Mouse (Mus musculus) stomach, embryonic 15.5 days (tissue): Measurements from ENCODE around the gene Snx29. TPM values are rescaled to one million over a fixed set of nuclear protein-coding genes. Genes with fewer than 3 reads are reported as not detected.

ENCODE experiments used
- ATAC-seq: fragments of 200-750 bp; cut with Nextera tagmentation; 2 replicates; pipeline ENCODE4 v1.8.0; 2017; ENCODE audit warnings: low read depth, moderate number of reproducible peaks, moderate TSS enrichment; ENCODE audit not compliant: insufficient read depth, low FRiP score
- H3K27ac ChIP-seq: fragments of 300-500 bp; sonication (generic); 2 replicates; pipeline ENCODE4 v1.5.1; 2015; ENCODE audit warnings: mild to moderate bottlenecking, inconsistent platforms
- H3K27me3 ChIP-seq: fragments of 300-500 bp; sonication (generic); replicated peaks from 2 replicates; pipeline ENCODE4 v1.6.1; 2015; ENCODE audit warnings: inconsistent platforms
- H3K36me3 ChIP-seq: fragments of 300-500 bp; sonication (generic); 2 replicates; pipeline ENCODE4 v1.6.1; 2015; ENCODE audit warnings: inconsistent platforms
- H3K4me1 ChIP-seq: fragments of 300-500 bp; sonication (generic); 2 replicates; pipeline ENCODE4 v1.6.1; 2015; ENCODE audit warnings: inconsistent platforms
- H3K4me2 ChIP-seq: fragments of 300-500 bp; sonication (generic); 2 replicates; pipeline ENCODE4 v1.6.1; 2015; ENCODE audit warnings: mild to moderate bottlenecking, inconsistent platforms
- H3K4me3 ChIP-seq: fragments of 300-500 bp; sonication (generic); replicated peaks from 2 replicates; pipeline ENCODE4 v1.5.1; 2015; ENCODE audit warnings: inconsistent platforms
- H3K9ac ChIP-seq: fragments of 300-500 bp; sonication (generic); 2 replicates; pipeline ENCODE4 v1.6.1; 2015; ENCODE audit warnings: inconsistent platforms
- H3K9me3 ChIP-seq: fragments of 300-500 bp; sonication (generic); 2 replicates; pipeline ENCODE4 v1.6.1; 2016; ENCODE audit warnings: inconsistent platforms
- WGBS: fragments of 180-500 bp; shearing (Covaris S2); methylation state at CpG from one replicate; pipeline ENCODE4 v1.1.7; 2015; 5-methylcytosine and 5-hydroxymethylcytosine counted together
- polyA plus RNA-seq: library from polyadenylated mRNA; unstranded; fragments of >200 nt; fragmentation: Nextera tagmentation; extraction: Ambion mirVana; gene quantifications from 2 replicates; pipeline ENCODE4 v1.2.1, GENCODE M21; 2015

The Snx29 gene
- polyA plus RNA-seq, 1 experiment from 2014 or later, result 10.1 TPM

DNA sequence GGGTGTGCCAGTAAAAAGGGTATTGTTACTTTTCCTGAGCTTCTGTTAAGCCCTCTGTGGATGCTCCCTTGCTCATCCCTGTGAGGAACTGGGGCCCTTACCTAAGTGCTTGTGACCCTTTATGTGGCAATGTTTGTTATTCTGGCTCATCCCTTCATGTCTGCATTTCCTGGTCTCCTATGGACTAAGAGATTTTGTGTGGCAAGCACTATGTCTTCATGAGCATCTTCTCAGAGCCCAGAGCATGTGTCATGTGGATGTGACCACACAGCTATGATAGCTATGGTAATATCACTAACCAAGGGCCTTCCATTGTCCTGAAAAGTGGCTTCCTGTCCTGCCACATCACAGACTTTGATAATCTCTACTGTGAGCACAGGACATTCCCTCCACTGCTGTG lies 315.1 kb downstream of the Snx29 start:
- Histone ChIP-seq H3K4me2 (no peak overlapping the region), H3K4me1 (peaks cover 3% of the 10 kb centered on the region; the same call in 1 of the 2 replicates), H3K9me3 (no peaks in the 10 kb centered on the region), H3K4me3 (no peak overlapping the region), H3K27ac (no peak overlapping the region), H3K9ac (no peak overlapping the region), H3K36me3 (no peaks in the 10 kb centered on the region), H3K27me3 (no peaks in the 10 kb centered on the region)
- no peak for ATAC-seq

DNA sequence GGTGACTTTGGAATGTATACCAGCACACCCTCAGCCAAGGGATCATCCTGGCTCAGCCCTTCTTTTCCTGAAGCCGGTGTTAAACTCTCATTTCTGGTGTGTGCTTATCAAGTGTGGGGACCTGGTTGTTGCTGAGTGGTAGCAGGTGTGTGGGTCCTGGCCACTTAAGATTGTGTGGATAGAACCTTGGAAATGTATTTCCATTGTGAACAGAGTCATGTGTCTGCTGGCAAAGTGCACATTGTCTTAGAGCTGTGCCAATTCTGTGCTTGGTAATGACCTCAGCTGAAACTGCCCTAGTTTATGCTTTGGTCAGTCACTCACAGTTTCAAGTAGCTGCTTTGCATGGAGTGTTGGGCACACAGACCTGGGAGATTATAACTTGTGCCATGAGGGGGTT lies 316.0 kb downstream of the Snx29 start:
- no peak overlapping the region for H3K4me2 ChIP-seq
- 68% methylated on average over 1 of the region's 1 CpGs for WGBS
- no peak overlapping the region for H3K9ac ChIP-seq
- H3K36me3 ChIP-seq, result no peaks in the 10 kb centered on the region
- H3K4me1 ChIP-seq, result peaks cover 3% of the 10 kb centered on the region; the same call in 1 of the 2 replicates
- no peak overlapping the region for H3K4me3 ChIP-seq
- ATAC-seq, result no peak
- H3K9me3 ChIP-seq, result no peaks in the 10 kb centered on the region
- H3K27ac ChIP-seq, result no peak overlapping the region
- no peaks in the 10 kb centered on the region for H3K27me3 ChIP-seq

DNA sequence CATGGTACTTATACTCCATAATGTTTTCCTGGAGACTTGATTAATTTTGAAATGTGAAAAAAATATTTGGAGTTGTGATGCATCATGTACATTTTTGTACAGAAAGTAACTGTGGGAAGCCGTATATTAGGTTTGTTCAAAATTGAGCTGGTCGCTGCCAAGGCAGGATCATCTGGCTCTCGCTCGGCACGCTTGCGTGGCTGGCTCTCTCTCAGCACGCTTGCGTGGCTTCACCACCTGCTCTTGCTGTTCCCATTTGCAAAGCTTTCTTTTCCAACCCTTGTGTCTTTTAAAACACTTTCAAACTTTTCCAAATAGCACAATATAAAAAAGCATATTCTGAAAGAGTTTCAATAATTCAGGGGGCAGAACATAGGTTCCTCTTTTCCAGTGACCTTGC lies 317.2 kb downstream of the Snx29 start:
- Histone ChIP-seq H3K36me3 (no peaks in the 10 kb centered on the region), H3K4me3 (no peak overlapping the region), H3K4me2 (no peak overlapping the region), H3K27ac (no peak overlapping the region), H3K9me3 (no peaks in the 10 kb centered on the region), H3K27me3 (no peaks in the 10 kb centered on the region), H3K4me1 (peaks cover 3% of the 10 kb centered on the region; the same call in 1 of the 2 replicates), H3K9ac (no peak overlapping the region)
- ATAC-seq, result no peak
- 90% methylated on average over 8 of the region's 8 CpGs for WGBS

DNA sequence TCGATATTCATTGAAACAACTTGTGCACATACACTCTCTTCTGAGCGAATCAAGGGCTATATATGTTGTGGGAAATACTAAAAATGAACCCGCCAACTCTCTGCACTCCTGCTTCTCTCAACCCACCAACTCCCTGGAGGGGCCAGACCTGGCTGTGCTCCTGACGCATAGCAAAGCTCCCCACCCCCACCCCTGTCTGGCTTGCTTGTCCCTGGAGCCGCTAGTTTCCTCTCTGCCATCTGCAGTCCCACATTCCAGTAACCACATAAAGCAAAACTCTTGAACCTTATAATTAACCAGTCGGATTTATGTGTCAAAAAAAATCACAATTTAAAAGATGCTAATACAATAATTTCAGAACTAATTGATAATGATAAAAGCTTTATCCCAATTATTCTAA lies 320.9 kb downstream of the Snx29 start:
- Histone ChIP-seq H3K27ac (no peak overlapping the region), H3K9me3 (no peaks in the 10 kb centered on the region), H3K27me3 (no peaks in the 10 kb centered on the region), H3K4me1 (0 out of 2 replicates have a peak, but pooled peaks cover 2% of the 10 kb centered on the region), H3K9ac (no peak overlapping the region), H3K4me3 (no peak overlapping the region), H3K36me3 (no peaks in the 10 kb centered on the region), H3K4me2 (no peak overlapping the region)
- 63% methylated on average over 6 of the region's 6 CpGs for WGBS
- no peak for ATAC-seq

DNA sequence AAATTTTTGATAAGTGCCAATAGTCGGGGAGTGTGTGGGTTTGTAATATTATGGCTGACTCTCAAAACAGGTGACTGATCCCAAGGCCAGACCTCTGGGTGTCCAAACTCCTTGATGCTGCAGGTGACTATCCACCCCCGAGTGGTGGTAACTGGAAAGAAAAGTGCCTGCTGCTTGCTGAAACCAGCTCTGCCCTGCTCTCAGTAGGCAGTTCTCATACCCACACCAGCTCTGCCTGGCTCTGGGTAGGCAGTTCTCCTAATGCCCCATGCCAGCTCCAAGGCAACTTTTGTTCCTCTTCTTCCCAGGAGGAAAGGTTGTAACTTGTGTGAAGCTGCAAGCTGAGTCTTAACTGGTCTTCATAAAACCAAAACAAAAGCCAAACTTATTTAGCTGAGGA lies 321.7 kb downstream of the Snx29 start:
- 74% methylated on average over 2 of the region's 2 CpGs for WGBS
- H3K9me3 ChIP-seq, result no peaks in the 10 kb centered on the region
- H3K27ac ChIP-seq, result no peak overlapping the region
- no peak for ATAC-seq
- H3K36me3 ChIP-seq, result no peaks in the 10 kb centered on the region
- no peak overlapping the region for H3K4me2 ChIP-seq
- 0 out of 2 replicates have a peak, but pooled peaks cover 2% of the 10 kb centered on the region for H3K4me1 ChIP-seq
- H3K9ac ChIP-seq, result no peak overlapping the region
- no peaks in the 10 kb centered on the region for H3K27me3 ChIP-seq
- H3K4me3 ChIP-seq, result no peak overlapping the region

DNA sequence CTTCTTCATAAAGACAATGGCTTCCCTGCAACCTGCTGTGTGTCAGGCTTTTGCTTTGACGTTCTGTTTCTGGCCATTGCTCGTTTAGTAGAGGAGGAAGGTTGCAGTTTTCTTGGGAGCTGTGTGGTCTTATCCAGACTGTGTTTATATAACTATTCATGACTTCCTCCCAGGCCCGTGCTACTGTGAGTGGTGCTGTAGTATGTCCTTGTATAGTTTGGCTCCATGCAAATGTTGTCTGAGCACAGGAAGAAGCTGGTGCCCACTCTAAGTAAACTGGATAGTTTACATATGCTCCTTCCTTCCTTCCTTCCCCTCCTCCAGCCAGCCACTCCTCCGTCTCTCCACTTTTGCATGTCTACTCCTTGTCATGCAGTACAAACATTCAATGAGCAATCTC lies 323.0 kb downstream of the Snx29 start:
- ATAC-seq, result no peak
- WGBS, result 11% methylated on average over 4 of the region's 4 CpGs
- H3K4me3 ChIP-seq, result no peak overlapping the region

DNA sequence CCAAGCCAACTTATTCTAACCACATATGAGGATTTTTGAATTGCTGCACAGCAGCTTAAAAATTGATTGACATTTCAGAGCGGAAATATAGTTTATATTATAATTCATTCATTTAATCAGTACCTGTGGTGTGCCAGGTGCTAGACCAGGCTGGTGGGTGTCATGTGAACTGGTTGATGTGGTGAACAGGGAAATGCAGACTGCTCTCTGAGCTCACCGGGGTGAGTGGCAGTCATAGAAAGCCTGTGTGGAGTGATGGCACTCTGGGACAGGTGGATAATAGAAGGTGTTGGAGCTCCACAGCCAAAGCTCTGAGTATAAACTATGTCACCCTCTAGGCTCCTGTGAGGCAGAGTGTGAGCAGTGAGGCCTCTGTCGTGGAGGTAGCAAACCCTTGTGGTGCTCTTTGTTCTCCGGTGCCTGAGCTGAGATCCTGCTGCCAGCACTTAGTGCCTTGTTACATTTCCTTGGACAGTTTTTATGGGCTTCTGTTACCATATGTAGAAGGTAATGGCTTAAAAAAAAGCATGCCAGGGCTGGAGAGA lies 324.1 kb downstream of the Snx29 start:
- ATAC-seq, result no peak
- 82% methylated on average over 4 of the region's 4 CpGs for WGBS
- Histone ChIP-seq H3K27me3 (no peaks in the 10 kb centered on the region), H3K9ac (no peak overlapping the region), H3K36me3 (no peaks in the 10 kb centered on the region), H3K4me1 (0 out of 2 replicates have a peak, but pooled peaks cover 2% of the 10 kb centered on the region), H3K4me2 (no peak overlapping the region), H3K9me3 (no peaks in the 10 kb centered on the region), H3K4me3 (no peak overlapping the region), H3K27ac (no peak overlapping the region)

More for the DNA sequence above, 323.0 kb downstream of the Snx29 start:
- Histone ChIP-seq H3K9me3 (no peaks in the 10 kb centered on the region), H3K9ac (no peak overlapping the region), H3K4me1 (0 out of 2 replicates have a peak, but pooled peaks cover 2% of the 10 kb centered on the region), H3K27me3 (no peaks in the 10 kb centered on the region), H3K4me2 (no peak overlapping the region), H3K36me3 (no peaks in the 10 kb centered on the region), H3K27ac (no peak overlapping the region)

DNA sequence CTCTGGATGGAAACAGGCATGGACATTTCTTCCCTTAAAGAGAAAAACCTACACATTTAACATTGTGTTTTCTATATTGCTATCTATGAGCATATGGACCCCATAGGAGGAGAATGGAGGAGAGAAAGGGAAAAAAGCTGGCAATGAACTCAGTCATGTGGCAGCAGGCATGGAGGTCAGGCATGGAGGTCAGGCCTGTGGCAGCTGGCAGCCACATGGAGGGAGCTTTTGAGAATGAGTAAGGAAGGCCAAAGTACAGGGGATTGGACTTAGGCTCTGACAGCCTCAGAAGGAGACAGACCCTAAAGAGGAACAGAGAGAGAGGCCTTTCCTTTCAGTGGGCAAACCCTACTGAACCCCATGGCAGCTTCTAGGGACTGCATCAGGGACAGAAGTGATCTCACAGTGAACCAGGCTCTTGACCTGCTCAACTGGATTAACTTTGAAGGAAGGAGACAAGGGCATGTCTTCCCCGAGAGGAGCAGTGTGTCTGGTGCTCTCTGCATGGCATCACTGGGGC lies 325.5 kb downstream of the Snx29 start:
- ATAC-seq, result no peak
- WGBS, result 85% methylated on average over 1 of the region's 1 CpGs
- Histone ChIP-seq H3K4me2 (no peak overlapping the region), H3K9ac (no peak overlapping the region), H3K36me3 (no peaks in the 10 kb centered on the region), H3K27ac (no peak overlapping the region), H3K27me3 (no peaks in the 10 kb centered on the region), H3K4me3 (no peak overlapping the region), H3K9me3 (no peaks in the 10 kb centered on the region), H3K4me1 (0 out of 2 replicates have a peak, but pooled peaks cover 2% of the 10 kb centered on the region)

DNA sequence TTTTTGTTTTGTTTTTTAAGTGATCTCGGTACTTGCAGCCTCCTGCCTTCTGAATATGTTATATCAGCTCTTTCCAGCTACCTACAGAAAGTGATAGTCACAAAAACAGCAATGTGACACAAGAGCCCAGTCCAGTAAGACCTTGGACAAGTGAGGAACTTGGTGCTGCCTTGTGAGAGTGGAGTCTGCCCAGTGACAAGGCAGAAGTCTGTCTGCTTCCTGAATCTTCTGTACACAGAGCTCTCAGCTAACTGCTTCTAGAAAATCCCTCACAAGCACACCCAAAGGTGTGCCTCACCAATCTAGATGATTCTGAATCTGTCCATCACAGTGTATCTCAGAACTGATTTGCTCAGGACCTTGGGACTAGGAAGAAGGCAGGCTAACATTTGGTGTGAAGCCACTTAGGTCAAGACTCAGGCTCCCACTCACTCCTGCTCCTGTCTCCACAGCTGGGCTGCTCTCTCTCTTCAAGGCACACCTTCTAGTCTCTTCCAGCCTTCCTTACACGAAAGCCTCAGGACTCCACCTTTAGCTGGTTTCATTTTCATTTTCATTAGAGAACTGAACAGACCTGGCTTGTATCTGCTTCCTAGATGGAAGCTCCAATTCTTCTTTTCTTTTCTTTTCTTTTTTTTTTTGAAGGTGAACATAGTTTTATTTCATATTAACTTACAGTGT lies 330.1 kb downstream of the Snx29 start:
- ATAC-seq, result no peak
- 68% methylated on average over 2 of the region's 2 CpGs for WGBS
- no peaks in the 10 kb centered on the region for H3K4me1 ChIP-seq

DNA sequence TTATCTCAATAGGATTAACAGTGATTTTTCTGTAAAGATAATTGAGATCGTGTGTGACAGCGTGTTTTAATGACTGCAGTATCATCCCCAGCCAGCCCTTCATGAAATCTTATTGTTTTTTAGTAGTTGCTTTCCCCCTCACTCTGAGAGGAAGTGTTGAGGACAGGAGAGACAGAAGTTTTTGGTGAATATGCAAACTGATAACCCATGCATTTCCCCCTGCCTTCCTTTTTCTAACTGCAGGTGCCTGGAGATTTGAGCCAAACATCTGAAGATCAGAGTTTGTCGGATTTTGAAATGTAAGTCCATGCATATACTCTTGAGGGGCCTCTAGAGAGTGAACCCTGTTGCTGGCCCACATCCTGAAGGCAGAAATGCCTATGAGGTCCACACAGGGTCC lies 333.2 kb downstream of the Snx29 start:
- no peak overlapping the region for H3K4me2 ChIP-seq
- no peaks in the 10 kb centered on the region for H3K9me3 ChIP-seq
- no peak overlapping the region for H3K4me3 ChIP-seq
- H3K27ac ChIP-seq, result no peak overlapping the region
- no peak overlapping the region for H3K9ac ChIP-seq
- no peaks in the 10 kb centered on the region for H3K4me1 ChIP-seq
- ATAC-seq, result no peak
- H3K27me3 ChIP-seq, result no peaks in the 10 kb centered on the region
- H3K36me3 ChIP-seq, result no peaks in the 10 kb centered on the region
- WGBS, result 82% methylated on average over 3 of the region's 3 CpGs

More for the DNA sequence above, 330.1 kb downstream of the Snx29 start:
- H3K27ac ChIP-seq, result no peak overlapping the region
- H3K36me3 ChIP-seq, result no peaks in the 10 kb centered on the region
- H3K9ac ChIP-seq, result no peak overlapping the region
- H3K9me3 ChIP-seq, result no peaks in the 10 kb centered on the region
- H3K4me3 ChIP-seq, result no peak overlapping the region
- no peak overlapping the region for H3K4me2 ChIP-seq
- no peaks in the 10 kb centered on the region for H3K27me3 ChIP-seq

DNA sequence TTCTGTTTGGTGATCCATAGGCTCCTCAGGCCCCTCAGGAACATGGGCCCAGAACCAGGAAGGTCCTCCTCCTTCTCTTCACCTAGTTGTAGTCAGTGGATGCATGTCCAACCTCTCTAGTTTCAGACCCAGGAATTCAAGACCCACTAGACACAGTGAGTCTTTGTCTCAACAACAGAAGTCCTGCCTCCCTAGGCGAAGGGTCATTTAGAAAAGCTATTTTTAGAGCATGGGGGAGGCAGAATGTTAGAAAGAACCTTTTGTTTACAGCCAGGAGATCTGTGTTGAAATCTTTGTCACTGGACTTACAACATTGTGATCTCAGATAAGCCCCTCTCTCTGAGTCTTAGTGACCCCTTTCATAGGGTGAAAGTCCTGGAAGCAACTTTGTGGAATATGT lies 334.4 kb downstream of the Snx29 start:
- no peak for ATAC-seq
- no peaks in the 10 kb centered on the region for H3K27me3 ChIP-seq
- H3K27ac ChIP-seq, result no peak overlapping the region
- H3K4me2 ChIP-seq, result no peak overlapping the region
- H3K36me3 ChIP-seq, result no peaks in the 10 kb centered on the region
- H3K4me3 ChIP-seq, result no peak overlapping the region
- H3K4me1 ChIP-seq, result no peaks in the 10 kb centered on the region
- no peak overlapping the region for H3K9ac ChIP-seq
- WGBS, result 26% methylated on average over 1 of the region's 1 CpGs
- no peaks in the 10 kb centered on the region for H3K9me3 ChIP-seq

DNA sequence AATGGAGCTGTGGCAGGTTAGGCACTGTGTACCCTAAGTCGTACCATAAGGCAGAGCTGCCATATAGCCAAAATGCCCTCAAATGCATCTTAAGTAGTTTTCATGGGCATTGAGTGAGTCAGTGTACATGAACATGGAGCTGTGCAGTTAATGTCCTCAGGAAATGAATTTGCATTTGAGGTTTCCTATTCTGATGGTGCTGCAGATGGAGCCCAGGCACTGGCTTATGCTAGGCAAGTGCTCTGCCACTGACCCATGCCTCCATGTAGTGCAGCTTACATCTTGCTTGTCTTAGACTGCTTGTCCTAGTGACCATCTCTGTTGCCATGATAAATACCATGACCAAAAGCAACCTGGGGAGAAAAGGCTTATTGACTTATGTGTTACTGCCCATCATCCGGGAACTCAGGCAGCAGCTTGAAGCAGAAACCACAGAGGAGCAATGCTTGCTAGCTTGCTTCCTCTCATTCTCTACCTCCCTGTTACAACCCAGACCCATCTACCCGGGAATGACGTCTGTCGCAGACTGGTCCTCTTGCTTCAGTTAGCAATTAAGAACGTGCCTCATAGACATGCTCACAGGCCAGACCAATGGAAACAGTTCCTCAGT lies 336.5 kb downstream of the Snx29 start:
- WGBS, result 74% methylated on average over 6 of the region's 6 CpGs
- H3K9me3 ChIP-seq, result no peaks in the 10 kb centered on the region
- no peak overlapping the region for H3K4me3 ChIP-seq
- H3K36me3 ChIP-seq, result no peaks in the 10 kb centered on the region
- no peak overlapping the region for H3K4me2 ChIP-seq
- no peak overlapping the region for H3K27ac ChIP-seq
- H3K27me3 ChIP-seq, result no peaks in the 10 kb centered on the region
- no peak overlapping the region for H3K9ac ChIP-seq
- H3K4me1 ChIP-seq, result no peaks in the 10 kb centered on the region
- no peak for ATAC-seq
